Mouse (Mus musculus) limb, embryonic 12.5 days (tissue): ENCODE results near the gene Gnas. TPM values are rescaled to one million over a fixed set of nuclear protein-coding genes. Genes with fewer than 3 reads are reported as not detected.
"Not testable (repeated sequence)": the region's sequence is repeated elsewhere in the genome, so short reads cannot be mapped to it uniquely, and the experiment has no call there.

ENCODE experiments used
- ATAC-seq: fragments of 200-750 bp; cut with Nextera tagmentation; 2 replicates; pipeline ENCODE4 v1.8.0; 2017; ENCODE audit warnings: low read depth, moderate TSS enrichment; ENCODE audit not compliant: insufficient number of reproducible peaks, insufficient read depth, low FRiP score, low TSS enrichment
- H3K27ac ChIP-seq: fragments of 300-500 bp; sonication (generic); 2 replicates; pipeline ENCODE4 v1.5.1; 2016; ENCODE audit warnings: mild to moderate bottlenecking, moderate library complexity
- H3K27me3 ChIP-seq: fragments of 300-500 bp; sonication (generic); 2 replicates; pipeline ENCODE4 v1.6.1; 2016; ENCODE audit warnings: mild to moderate bottlenecking, moderate library complexity
- H3K36me3 ChIP-seq: fragments of 300-500 bp; sonication (generic); 2 replicates; pipeline ENCODE4 v1.6.1; 2016; ENCODE audit warnings: mild to moderate bottlenecking, moderate library complexity
- H3K4me1 ChIP-seq: fragments of 300-500 bp; sonication (generic); replicated peaks from 2 replicates; pipeline ENCODE4 v1.6.1; 2016
- H3K4me2 ChIP-seq: fragments of 300-500 bp; sonication (generic); 2 replicates; pipeline ENCODE4 v1.6.1; 2016; ENCODE audit warnings: mild to moderate bottlenecking, moderate library complexity
- H3K4me3 ChIP-seq: fragments of 300-500 bp; sonication (generic); replicated peaks from 2 replicates; pipeline ENCODE4 v1.5.1; 2016; ENCODE audit warnings: mild to moderate bottlenecking
- H3K9ac ChIP-seq: fragments of 300-500 bp; sonication (generic); replicated peaks from 2 replicates; pipeline ENCODE4 v1.6.1; 2016; ENCODE audit warnings: mild to moderate bottlenecking, moderate library complexity
- H3K9me3 ChIP-seq: fragments of 300-500 bp; sonication (generic); 2 replicates; pipeline ENCODE4 v1.6.1; 2016; ENCODE audit warnings: mild to moderate bottlenecking, moderate library complexity
- WGBS: fragments of 180-500 bp; shearing (Covaris S2); methylation state at CpG from one replicate; pipeline ENCODE4 v1.1.7; 2016; 5-methylcytosine and 5-hydroxymethylcytosine counted together
- polyA plus RNA-seq: library from polyadenylated mRNA; unstranded; fragments of >200 nt; fragmentation: Nextera tagmentation; extraction: Ambion mirVana; gene quantifications from 2 replicates; pipeline ENCODE4 v1.2.1, GENCODE M21; 2016

Gene Gnas
- polyA plus RNA-seq, 1 experiment from 2014 or later = 1,822 TPM

DNA sequence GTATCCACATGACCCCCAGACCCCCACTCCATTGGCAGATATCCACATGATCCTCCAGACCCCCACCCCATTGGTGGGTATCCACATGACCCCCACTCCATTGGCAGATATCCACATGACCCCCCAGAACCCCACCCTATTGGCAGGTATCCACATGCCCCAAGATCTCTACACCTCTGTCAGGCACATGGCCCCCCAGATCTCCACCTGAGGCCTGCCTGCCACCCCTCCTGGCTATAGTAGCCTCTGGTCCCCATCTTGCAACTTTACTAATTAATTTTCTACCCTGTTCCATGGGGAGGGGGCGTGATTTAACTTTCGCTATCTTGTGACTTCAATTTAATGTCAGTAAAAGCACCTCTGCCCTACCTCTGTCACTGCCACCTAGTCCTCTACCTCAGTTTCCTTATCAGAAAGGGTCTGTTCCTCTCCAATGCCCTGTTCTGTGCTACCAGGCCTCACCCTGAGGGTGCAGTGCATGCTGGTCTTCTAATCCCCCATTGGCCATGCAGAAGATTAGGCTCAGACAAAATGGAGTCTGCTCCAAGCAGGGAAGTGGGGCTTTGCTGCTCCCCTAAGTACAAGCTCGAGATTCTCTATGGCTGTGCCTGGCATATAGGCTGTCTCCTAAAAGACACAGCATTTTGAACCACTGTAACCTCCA lies 56.2 kb downstream of the Gnas start:
- Histone ChIP-seq H3K9me3 (no peaks in the 10 kb centered on the region), H3K36me3 (peaks cover 69% of the 10 kb centered on the region), H3K4me3 (no peak overlapping the region), H3K9ac (no peak overlapping the region), H3K27me3 (no peaks in the 10 kb centered on the region), H3K4me2 (no peak overlapping the region), H3K4me1 (peaks cover 89% of the 10 kb centered on the region), H3K27ac (no peak overlapping the region)
- 91% methylated on average over 3 of the region's 3 CpGs for WGBS
- ATAC-seq = no peak

DNA sequence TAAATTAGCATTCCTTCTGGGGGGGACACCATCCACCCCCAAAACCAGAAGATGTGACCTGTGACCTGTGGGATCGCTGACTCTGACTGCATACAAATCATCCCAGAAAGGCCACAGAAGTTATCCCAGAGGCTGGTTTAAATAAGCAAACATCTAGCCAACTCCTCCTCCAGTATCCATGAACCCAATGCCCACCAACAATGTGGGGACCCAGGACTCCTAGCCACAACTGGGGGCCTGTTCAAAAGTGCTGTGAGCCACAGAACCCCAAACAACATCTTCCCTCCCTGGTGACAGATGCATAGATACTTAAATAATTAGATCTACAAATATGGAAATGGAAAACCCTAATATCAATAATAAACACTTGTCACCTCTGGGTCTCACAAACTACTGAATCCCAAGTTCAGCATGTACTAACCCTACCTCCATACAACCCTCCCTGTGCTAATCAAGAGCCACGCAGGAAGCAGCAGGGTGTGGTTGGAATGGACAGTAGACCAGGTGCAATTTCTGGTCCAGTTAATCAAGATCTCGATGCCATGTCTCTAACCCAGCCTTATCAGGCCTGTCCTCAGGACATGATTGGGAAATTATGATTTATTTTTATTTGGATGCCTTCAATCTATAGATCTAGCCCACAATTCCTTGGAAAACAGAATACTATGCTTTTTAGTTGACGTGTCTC lies 56.9 kb downstream of the Gnas start:
- H3K4me2 ChIP-seq = no peak overlapping the region
- peaks cover 76% of the 10 kb centered on the region for H3K36me3 ChIP-seq
- H3K9me3 ChIP-seq = no peaks in the 10 kb centered on the region
- WGBS = 92% methylated on average over 4 of the region's 4 CpGs
- H3K27me3 ChIP-seq = no peaks in the 10 kb centered on the region
- no peak for ATAC-seq
- H3K4me3 ChIP-seq = no peak overlapping the region
- no peak overlapping the region for H3K9ac ChIP-seq
- H3K4me1 ChIP-seq = peaks cover 82% of the 10 kb centered on the region
- H3K27ac ChIP-seq = no peak overlapping the region

DNA sequence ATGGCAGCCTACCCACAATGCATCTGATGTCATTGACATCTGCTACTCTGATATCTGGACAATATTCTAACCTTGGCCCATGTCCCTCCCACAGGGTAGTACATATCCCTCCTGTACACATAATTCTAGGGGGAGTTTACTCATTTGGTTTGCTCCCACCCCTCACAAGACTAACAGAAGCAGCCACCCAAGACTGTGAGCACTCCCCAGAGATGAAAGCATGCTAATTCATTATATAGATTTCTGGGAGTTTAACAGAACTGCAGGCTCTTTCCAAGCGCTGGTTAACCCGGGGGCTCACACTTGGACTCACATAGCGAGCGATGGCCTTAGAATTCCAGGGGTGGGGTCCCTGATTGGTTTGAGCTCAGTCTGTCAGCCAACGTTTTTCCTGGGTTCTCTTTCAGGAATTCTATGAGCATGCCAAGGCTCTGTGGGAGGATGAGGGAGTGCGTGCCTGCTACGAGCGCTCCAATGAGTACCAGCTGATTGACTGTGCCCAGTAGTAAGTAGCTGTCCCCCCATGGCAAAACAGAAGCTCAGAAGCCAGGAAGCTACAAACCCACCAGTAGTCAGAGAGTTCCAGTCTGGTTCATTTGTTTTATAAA lies 58.8 kb downstream of the Gnas start:
- Histone ChIP-seq H3K4me1 (peaks cover 63% of the 10 kb centered on the region), H3K27ac (peak overlapping the region; percentile 82), H3K4me2 (peak overlapping the region; percentile 44)

DNA sequence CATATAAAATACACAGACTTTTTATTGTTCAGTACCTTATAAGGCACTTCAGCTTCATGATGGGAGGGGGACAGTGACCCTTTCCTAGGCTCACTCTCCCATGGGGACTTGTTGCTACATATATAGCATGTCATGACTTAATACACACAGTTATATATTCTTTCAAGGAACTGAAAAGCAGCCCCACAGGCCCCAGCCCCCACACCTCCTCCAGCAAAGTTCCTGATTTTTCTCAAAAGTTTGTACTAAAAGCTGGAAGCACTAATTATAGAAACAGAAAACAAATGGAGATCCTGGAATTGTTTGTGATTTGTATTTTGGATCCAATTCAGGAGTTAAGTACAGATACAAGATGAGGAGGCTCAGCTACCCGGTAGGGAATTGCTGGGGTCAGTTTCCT lies 59.4 kb downstream of the Gnas start:
- H3K9me3 ChIP-seq = 0 out of 2 replicates have a peak, but pooled peaks cover 3% of the 10 kb centered on the region
- peak overlapping the region; percentile 82 for H3K27ac ChIP-seq
- peak overlapping the region; percentile 44 for H3K4me2 ChIP-seq
- peaks cover 58% of the 10 kb centered on the region for H3K4me1 ChIP-seq
- no peak overlapping the region for H3K4me3 ChIP-seq
- WGBS = 25% methylated on average over 1 of the region's 1 CpGs
- no peak overlapping the region for H3K9ac ChIP-seq
- H3K36me3 ChIP-seq = peaks cover 79% of the 10 kb centered on the region
- no peak for ATAC-seq
- no peaks in the 10 kb centered on the region for H3K27me3 ChIP-seq

More for the DNA sequence above, 58.8 kb downstream of the Gnas start:
- Histone ChIP-seq H3K27me3 (no peaks in the 10 kb centered on the region), H3K36me3 (peaks cover 79% of the 10 kb centered on the region), H3K9ac (no peak overlapping the region), H3K9me3 (0 out of 2 replicates have a peak, but pooled peaks cover 3% of the 10 kb centered on the region), H3K4me3 (no peak overlapping the region)
- no peak for ATAC-seq
- WGBS = 52% methylated on average over 8 of the region's 8 CpGs

DNA sequence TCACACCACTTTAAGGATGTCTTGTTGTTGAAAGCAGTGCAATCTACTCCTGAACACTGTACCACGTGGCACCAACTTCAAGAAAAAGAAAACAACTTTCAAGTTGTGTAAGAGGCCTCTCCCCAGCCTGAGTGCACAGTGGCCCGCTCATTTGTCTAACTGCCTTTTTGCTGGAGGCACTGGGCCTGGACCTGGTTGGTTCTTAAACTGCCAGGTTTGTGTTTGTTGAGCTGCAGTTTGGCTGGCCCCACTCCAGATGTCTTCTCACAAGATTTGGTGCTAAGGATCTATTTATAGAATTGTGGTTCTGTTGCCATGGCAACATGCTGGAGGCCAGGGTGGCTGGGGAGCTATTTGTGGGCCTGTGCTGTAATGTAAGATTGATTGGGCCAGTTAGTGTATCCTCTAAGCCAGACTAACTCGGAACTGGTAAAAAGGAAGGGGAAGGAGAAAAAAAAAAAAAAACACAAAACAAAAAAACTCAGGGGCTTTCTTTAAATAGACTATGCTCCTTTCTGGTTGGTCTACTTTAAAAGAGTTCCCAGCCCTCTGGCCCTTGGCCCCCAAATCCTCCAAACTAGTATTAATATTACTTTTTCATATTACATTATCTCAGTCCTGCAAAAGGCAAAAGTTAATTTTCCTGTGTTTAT lies 60.0 kb downstream of the Gnas start:
- H3K4me3 ChIP-seq = no peak overlapping the region
- H3K9me3 ChIP-seq = 0 out of 2 replicates have a peak, but pooled peaks cover 3% of the 10 kb centered on the region
- peak overlapping the region; percentile 44 for H3K4me2 ChIP-seq
- peak overlapping the region; percentile 82 for H3K27ac ChIP-seq
- H3K4me1 ChIP-seq = peaks cover 52% of the 10 kb centered on the region
- H3K36me3 ChIP-seq = peaks cover 76% of the 10 kb centered on the region
- WGBS = 14% methylated on average over 3 of the region's 3 CpGs
- H3K27me3 ChIP-seq = no peaks in the 10 kb centered on the region
- H3K9ac ChIP-seq = no peak overlapping the region
- ATAC-seq = peak; percentile 89

DNA sequence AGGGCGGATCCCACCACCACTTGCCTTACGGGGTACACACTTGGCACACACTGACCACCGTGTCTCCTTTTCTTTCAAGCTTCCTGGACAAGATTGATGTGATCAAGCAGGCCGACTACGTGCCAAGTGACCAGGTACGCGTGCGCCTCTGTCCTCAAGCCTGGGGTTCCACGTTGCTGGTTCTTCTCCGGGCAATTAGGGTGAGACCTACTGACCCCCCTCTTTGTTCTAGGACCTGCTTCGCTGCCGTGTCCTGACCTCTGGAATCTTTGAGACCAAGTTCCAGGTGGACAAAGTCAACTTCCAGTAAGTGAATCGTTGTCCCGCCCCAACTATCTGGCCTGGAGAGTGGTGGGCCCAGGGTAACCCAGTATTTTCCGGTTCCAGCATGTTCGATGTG lies 60.9 kb downstream of the Gnas start:
- H3K27ac ChIP-seq = no peak overlapping the region

DNA sequence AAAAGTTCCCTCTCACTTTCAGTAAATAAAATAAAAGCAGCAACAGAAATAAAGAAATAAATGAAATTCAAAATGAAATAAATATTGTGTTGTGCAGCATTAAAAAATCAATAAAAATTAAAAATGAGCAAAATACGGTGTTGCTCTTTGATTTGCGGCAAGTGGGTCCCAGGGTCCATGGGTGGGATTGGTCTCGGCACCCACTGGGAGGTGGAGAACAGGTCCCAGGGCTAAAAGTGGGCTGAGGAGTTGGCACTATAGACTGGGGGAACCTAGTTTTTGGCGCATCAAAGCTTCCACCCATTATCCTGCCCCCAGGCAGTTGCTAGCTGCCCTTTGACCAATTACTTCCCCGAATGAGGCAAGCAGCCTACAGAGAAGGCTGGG lies 62.5 kb downstream of the Gnas start, which contains the start of gene Gm20721:
Gm20721 (minus strand) TSS at position 101 of the 387 bp plus-strand sequence.
- peaks cover 34% of the 10 kb centered on the region for H3K4me1 ChIP-seq
- H3K9ac ChIP-seq = no peak within 1 kb of the TSS
- WGBS = 97% methylated on average over 5 of the region's 5 CpGs
- no peak within 1 kb of the TSS for H3K4me2 ChIP-seq
- H3K36me3 ChIP-seq = peaks cover 53% of the 10 kb centered on the region
- ATAC-seq = no peak
- no peak within 1 kb of the TSS for H3K4me3 ChIP-seq
- no peaks in the 10 kb centered on the region for H3K27me3 ChIP-seq
- 0 out of 2 replicates have a peak, but pooled peaks cover 3% of the 10 kb centered on the region for H3K9me3 ChIP-seq
- H3K27ac ChIP-seq = no peak within 1 kb of the TSS

More for the DNA sequence above, 60.9 kb downstream of the Gnas start:
- Histone ChIP-seq H3K4me2 (peak overlapping the region; percentile 44; the same call in 1 of the 2 replicates), H3K4me3 (no peak overlapping the region), H3K4me1 (peaks cover 48% of the 10 kb centered on the region), H3K27me3 (no peaks in the 10 kb centered on the region), H3K9ac (no peak overlapping the region), H3K36me3 (peaks cover 68% of the 10 kb centered on the region), H3K9me3 (0 out of 2 replicates have a peak, but pooled peaks cover 3% of the 10 kb centered on the region)
- 97% methylated on average over 16 of the region's 16 CpGs for WGBS
- ATAC-seq = no peak

DNA sequence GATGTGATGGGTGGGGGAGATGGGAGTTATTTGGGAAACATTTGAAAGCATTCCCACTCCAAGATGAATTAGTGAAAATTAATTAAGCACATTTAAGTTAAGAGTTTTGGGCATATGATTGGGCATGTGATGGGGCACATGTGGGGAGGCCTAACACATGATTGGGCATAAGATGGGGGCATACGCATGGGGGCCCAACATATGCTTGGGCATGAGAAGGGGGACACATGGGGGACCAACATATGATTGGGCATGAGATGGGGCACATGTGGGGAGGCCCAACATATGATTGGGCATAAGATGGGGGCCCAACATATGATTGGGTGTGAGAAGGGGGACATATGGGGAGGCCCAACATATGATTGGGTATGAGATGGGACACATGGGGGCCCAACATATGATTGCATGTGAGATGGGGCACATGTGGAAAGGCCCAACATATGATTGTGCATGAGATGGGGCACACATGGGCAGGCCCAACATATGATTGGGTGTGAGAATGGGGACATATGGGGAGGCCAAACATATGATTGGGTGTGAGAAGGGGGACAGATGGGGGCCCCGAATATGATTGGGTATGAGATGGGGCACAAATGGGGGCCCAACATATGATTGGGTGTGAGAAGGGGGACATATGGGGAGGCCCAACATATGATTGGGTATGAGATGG lies 63.0 kb downstream of the Gnas start:
- 95% methylated on average over 2 of the region's 2 CpGs for WGBS
- not testable (repeated sequence) for ATAC-seq, H3K4me2 ChIP-seq, H3K27me3 ChIP-seq, H3K9me3 ChIP-seq, H3K9ac ChIP-seq, H3K27ac ChIP-seq, H3K4me3 ChIP-seq
- H3K4me1 ChIP-seq = peaks cover 28% of the 10 kb centered on the region
- peaks cover 47% of the 10 kb centered on the region for H3K36me3 ChIP-seq

DNA sequence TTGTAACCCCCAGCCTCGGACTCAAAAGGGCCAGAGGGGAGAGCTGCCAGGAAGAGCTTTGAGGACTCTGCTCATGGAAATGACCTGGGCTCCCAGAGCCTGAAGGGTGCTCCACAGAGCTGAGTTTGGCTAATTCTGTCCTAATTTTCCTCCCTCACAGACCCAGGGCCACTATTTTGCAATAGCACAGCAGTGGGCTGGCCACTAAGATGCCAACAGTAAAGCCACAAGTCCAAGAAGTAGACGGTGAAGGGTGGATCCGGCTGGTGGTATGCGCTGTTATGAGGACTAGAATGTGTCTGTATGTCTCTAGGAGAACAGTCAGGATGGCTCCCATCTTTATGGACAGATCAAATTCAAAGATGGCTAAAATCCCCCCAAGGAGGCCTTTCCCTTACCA lies 74.4 kb downstream of the Gnas start:
- no peaks in the 10 kb centered on the region for H3K4me1 ChIP-seq
- no peak overlapping the region for H3K9ac ChIP-seq
- 86% methylated on average over 4 of the region's 4 CpGs for WGBS
- H3K27ac ChIP-seq = no peak overlapping the region
- H3K4me2 ChIP-seq = no peak overlapping the region
- H3K36me3 ChIP-seq = no peaks in the 10 kb centered on the region
- no peak for ATAC-seq
- H3K27me3 ChIP-seq = no peaks in the 10 kb centered on the region
- no peak overlapping the region for H3K4me3 ChIP-seq
- no peaks in the 10 kb centered on the region for H3K9me3 ChIP-seq

DNA sequence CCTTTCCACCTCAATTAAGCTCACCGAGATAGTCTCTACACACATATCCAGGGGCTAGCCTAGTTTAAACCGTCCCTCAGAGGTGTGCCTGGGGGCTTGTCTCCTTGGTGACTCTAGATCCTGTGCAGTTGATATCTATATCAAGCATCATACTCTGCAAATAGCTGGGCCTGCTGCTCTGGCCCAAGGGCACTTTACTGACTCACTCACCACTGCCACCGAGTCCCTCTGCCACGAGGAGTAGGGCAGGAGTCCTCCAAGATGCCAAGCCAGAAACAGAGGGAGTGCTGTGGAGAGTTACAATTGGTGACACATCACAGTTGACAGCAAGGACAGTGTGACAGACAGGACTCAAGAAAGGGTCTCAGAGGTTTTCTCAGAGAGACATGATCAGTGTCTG lies 75.5 kb downstream of the Gnas start:
- H3K27ac ChIP-seq = no peak overlapping the region
- H3K4me1 ChIP-seq = no peaks in the 10 kb centered on the region
- no peak for ATAC-seq
- H3K9ac ChIP-seq = no peak overlapping the region
- no peaks in the 10 kb centered on the region for H3K27me3 ChIP-seq
- H3K4me2 ChIP-seq = no peak overlapping the region
- no peak overlapping the region for H3K4me3 ChIP-seq
- 89% methylated on average over 4 of the region's 4 CpGs for WGBS
- H3K36me3 ChIP-seq = no peaks in the 10 kb centered on the region
- no peaks in the 10 kb centered on the region for H3K9me3 ChIP-seq
